Mouse (Mus musculus): ENCODE results near the gene Myo16. TPM values are rescaled to one million over a fixed set of nuclear protein-coding genes. Genes with fewer than 3 reads are reported as not detected.

The Myo16 gene
- polyA plus RNA-seq, 2 experiments from 2014 or later, result not detected

- ATAC-seq, result no peak
These were observed 479.8 kb downstream of the Myo16 start for GRCm38 (mm10) chr8:10633360-10634140.

- no peak for ATAC-seq
These were observed 480.7 kb downstream of the Myo16 start for GRCm38 (mm10) chr8:10634421-10634820.

DNA sequence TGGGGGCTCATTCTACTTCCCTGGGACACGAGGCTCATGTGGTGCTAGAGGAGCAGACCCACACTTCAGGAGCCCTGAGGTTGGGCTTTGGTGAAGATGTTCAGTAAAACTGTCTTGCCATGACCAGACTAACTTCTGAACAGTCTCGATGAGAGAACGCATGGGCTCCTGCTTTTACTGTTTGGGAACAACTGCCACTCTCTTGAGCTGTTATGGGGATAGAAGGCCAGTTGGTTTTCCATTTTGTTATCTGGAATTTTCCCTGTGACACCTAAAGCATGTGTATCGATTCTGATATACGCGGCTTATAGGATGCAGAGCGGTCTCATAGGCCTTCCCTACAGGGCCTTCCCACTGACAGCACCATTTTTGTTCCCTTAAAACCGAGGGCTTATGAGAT, 485.2 kb downstream of the Myo16 start:
- ATAC-seq, result no peak

GRCm38 (mm10) chr8:10640176-10640810, 486.6 kb downstream of the Myo16 start:
- no peak for ATAC-seq

DNA sequence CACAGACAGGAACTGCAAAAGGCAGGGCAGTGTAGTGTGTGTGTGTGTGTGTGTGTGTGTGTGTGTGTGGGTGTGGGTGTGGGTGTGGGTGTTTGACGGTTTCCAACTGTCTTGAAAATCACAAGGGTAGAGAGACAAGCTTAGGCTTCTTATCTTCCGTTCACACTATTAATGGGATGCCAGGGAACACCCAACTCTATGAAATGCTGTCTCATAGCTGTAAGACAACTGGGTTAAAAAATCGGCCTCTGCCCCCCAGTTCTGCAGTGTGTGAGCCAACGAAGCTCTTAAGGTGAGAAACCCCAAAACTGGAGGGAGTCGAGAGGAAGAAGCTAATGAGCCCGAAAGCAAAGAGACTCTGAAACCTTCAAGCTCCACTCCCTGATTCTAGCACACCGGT, 487.1 kb downstream of the Myo16 start:
- ATAC-seq, result no peak

- no peak for ATAC-seq
These were observed 487.6 kb downstream of the Myo16 start for GRCm38 (mm10) chr8:10641343-10641742.

- ATAC-seq, result no peak
These were observed 489.5 kb downstream of the Myo16 start for GRCm38 (mm10) chr8:10643244-10643643.

DNA sequence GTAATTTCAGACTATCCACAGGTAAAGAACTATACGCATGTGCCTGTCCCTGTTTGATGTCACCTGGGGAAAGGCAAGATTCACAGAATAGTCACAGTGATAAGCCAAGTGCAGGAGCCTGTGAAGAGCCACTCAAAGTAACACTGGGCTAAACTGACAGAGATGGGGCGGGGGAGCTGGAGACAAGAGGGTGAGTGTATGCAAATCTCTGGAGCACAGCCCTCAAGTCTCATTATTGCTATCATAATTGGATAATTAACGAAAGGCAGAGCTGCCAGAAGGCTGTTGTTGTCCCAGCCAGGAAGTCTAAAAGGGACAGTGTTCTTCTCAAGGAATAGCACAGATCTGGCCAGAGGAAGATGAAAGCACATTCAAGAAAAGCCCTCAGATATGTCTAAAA, 490.8 kb downstream of the Myo16 start:
- no peak for ATAC-seq

DNA sequence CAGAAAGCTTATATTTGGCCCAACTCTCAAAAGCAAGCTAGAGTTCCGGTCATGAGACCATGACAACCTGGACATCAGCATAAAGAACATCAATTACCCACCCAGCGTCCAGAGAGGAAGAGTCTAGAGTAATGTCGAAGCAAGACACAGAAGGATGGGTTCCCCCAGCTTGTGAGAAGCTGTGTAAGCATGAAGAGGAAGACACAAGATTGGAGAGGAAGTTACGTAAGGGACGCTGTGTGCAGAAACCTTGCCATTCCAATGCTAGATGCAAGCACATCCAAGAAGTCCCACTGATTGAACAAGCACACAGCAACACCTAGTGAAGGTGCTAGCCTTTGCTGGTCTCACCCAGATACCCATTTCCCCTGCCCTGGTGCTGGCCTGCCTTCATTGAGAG, 492.0 kb downstream of the Myo16 start:
- no peak for ATAC-seq

DNA sequence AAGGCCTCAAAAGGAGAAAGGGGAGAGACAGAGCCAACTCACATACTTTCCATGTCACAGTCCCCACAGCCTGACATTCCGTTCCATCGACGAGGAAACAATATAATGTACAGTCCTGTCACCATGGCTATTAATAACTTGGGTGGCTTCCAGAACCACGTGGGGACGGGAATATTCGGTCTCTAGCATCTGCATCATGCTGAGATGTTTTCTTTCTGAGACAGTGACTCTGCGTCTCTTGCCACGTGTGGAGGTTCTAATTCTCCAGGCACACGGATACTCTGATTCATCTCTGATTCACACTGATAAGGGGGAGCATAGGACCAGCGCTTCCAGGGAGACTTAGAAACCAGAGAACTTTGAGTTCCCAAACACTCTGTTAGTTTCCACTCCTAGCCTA, 492.8 kb downstream of the Myo16 start:
- no peak for ATAC-seq

DNA sequence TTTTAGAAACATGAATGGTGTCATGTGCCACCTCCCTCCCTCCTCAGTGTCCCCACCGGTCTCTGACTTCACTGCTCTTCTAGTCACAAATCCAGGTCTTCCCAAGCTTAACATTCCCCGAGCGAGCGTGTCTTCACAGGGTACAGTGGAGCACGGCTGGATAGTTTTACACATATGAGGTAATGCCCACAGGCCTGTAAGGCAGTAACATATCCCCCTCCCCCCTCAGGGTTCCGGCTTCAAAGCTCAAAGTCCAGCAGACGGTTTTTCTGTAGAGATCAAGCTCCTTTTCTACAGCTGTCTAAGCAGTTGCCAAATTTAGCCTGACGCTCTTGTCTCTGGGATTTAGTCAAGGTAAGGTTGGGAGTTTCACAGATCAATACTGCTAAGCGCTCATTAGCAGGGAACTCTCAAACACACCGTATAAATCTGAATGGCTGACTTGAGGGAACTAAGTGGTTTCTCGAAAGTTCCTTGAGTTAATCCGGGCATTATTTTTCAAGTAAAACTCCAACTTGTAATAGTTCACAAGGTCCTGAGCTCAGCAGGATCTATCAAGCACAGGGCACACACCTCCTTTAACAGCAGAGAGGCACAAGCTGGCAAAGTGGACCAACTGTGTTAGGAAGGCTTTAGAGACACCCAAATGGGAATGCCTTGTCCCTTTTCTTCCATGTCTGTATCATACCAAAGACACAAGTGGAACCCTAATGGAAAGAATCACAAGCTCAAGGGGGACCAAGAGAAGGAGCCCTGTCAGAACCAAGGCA, 498.0 kb downstream of the Myo16 start:
- no peak for ATAC-seq

GRCm38 (mm10) chr8:10653282-10653681, 499.6 kb downstream of the Myo16 start:
- ATAC-seq, result no peak

- ATAC-seq, result no peak
These were observed 501.3 kb downstream of the Myo16 start for GRCm38 (mm10) chr8:10654922-10655518.

- no peak for ATAC-seq
These were observed 510.2 kb downstream of the Myo16 start for GRCm38 (mm10) chr8:10663770-10664470.

DNA sequence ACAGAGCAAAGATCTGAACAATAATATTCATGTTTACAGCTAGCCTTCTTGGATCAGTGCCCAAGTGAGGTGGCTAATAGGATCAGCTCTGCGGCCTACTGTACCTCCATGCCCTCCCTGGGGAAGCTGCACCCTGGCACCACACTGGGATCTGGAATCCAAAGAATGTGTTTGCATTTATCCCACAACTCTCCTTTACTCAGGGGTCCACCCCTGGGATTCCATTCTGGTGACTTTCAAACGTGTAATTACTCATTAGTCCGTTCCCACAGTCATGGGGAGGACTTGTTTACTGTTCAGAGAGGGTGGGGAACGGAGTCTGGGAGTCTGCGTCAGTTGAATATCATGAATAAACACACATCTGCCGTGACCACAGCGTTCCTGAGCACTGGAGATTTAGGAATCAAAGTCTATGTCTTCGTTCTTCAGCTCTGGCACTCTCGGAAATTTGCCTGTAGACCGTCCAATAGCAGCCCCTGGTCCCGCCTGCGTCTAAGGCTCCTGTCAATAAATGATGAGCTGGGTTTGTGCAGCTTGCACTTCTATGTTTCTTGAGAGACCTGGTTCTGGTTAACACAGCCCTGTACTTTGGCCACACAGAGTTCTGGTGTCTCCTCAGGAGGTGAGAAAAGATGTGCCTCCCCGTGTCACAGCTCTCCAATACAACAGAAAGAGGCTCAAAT, 511.3 kb downstream of the Myo16 start:
- no peak for ATAC-seq

GRCm38 (mm10) chr8:10665821-10666283, 512.1 kb downstream of the Myo16 start:
- no peak for ATAC-seq

DNA sequence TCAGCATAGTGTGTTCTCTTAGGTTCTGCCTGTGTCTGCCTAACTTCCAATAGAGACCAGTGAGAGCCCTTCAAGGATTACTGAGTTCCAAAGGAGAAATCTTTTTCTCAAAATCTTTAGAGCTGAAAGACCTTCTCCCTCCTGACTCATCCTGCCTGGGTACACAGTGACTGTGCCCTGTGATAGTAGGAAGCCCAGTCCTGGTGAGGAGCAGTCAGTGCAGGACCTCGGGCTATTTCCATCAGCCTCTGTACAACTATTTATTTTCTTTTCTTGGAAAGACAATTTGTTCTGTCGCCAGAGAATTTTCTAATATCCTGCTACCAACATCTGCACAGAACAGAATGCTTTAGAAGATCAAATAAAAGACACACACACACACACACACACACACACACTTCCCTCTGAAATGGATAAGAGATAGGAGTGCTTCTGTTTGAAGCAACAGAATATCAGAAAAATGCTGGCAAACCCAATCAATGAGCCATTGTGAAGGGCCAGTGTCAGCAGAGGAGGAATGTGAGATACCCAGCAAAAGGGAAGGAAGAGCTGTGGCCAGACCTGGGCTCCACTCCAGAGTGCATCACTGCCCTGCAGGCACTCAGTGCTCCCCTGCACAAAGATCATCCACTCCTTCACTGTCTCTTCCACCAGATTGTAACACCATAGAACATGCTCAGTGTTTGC, 518.3 kb downstream of the Myo16 start:
- no peak for ATAC-seq

- ATAC-seq, result no peak
These were observed 524.2 kb downstream of the Myo16 start for GRCm38 (mm10) chr8:10677840-10678410.

GRCm38 (mm10) chr8:10681926-10682325, 528.2 kb downstream of the Myo16 start:
- ATAC-seq, result no peak

DNA sequence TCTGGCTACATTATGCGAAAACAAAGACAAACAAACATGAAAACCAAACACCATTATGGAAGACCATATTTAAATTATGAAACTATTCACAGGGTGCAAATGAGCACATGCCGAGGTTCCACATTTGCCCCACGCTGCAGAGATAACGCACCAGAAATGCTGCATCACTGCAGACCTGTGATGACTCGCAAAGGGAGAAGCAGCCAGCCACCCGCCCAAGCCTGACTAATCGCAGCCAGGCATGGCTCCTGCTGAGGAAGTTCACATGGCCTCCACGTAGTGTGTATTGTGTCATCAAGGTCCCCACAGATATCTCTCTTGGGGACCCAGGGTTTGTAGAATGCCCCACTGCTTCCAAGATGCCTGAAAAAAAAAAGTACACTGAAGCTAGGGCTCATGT, 529.4 kb downstream of the Myo16 start:
- ATAC-seq, result no peak
